Mouse (Mus musculus) macrophage (primary cell): ENCODE measurements around the gene Tnp2. TPM values are rescaled to one million over a fixed set of nuclear protein-coding genes. Genes with fewer than 3 reads are reported as not detected.
A peak's percentile ranks its signal among the peaks of the same experiment; 100 is the strongest.

Source experiments
- H3K27ac ChIP-seq: fragments of 350-480 bp; formaldehyde crosslinking; 2 replicates; pipeline ENCODE4 v1.9.0; 2021
- H3K36me3 ChIP-seq: fragments of 350-480 bp; formaldehyde crosslinking; 2 replicates; pipeline ENCODE4 v1.9.0; 2021; ENCODE audit errors: inconsistent target
- H3K4me3 ChIP-seq: fragments of 350-480 bp; formaldehyde crosslinking; 2 replicates; pipeline ENCODE4 v1.9.0; 2021; ENCODE audit errors: inconsistent target
- H3K79me2 ChIP-seq: fragments of 350-480 bp; formaldehyde crosslinking; 2 replicates; pipeline ENCODE4 v1.9.0; 2021; ENCODE audit errors: inconsistent target
- WGBS: methylation state at CpG from one replicate; pipeline ENCODE4 v1.1.7; 2026; ENCODE audit warnings: inconsistent platforms; ENCODE audit not compliant: missing documents; 5-methylcytosine and 5-hydroxymethylcytosine counted together
- polyA plus RNA-seq: library from polyadenylated mRNA; stranded (reverse); fragments of 250-400 nt; gene quantifications from 3 replicates; pipeline ENCODE4 v1.2.4, GENCODE M21; 2018; ENCODE audit warnings: inconsistent platforms

Tnp2 gene
- polyA plus RNA-seq, 1 experiment from 2014 or later = not detected

GRCm38 (mm10) chr16:10783883-10784792, 4.3 kb downstream of the Tnp2 start:
- H3K27ac ChIP-seq = no peak overlapping the region
- 8% methylated on average over 77 of the region's 81 CpGs for WGBS

GRCm38 (mm10) chr16:10783451-10783850, 5.0 kb downstream of the Tnp2 start:
- H3K27ac ChIP-seq = no peak overlapping the region
- 75% methylated on average over 8 of the region's 8 CpGs for WGBS
- H3K79me2 ChIP-seq = no peaks in the 10 kb centered on the region
- no peak overlapping the region for H3K4me3 ChIP-seq
- no peaks in the 10 kb centered on the region for H3K36me3 ChIP-seq

More at GRCm38 (mm10) chr16:10783883-10784792, 4.3 kb downstream of the Tnp2 start:
- H3K79me2 ChIP-seq = no peaks in the 10 kb centered on the region
- peak overlapping the region; percentile 15; the same call in 1 of the 2 replicates for H3K4me3 ChIP-seq
- H3K36me3 ChIP-seq = no peaks in the 10 kb centered on the region

GRCm38 (mm10) chr16:10783152-10783434, 5.4 kb downstream of the Tnp2 start:
- 30% methylated on average over 1 of the region's 1 CpGs for WGBS
- H3K36me3 ChIP-seq = no peaks in the 10 kb centered on the region
- no peak overlapping the region for H3K27ac ChIP-seq
- H3K4me3 ChIP-seq = no peak overlapping the region
- H3K79me2 ChIP-seq = no peaks in the 10 kb centered on the region

- Histone ChIP-seq H3K4me3 (no peak overlapping the region), H3K36me3 (no peaks in the 10 kb centered on the region), H3K79me2 (no peaks in the 10 kb centered on the region), H3K27ac (no peak overlapping the region)
- 61% methylated on average over 6 of the region's 6 CpGs for WGBS
These were observed 5.9 kb downstream of the Tnp2 start for GRCm38 (mm10) chr16:10782377-10783151.

GRCm38 (mm10) chr16:10781862-10782371, 6.5 kb downstream of the Tnp2 start:
- H3K36me3 ChIP-seq = no peaks in the 10 kb centered on the region
- 86% methylated on average over 9 of the region's 9 CpGs for WGBS
- no peak overlapping the region for H3K4me3 ChIP-seq
- no peak overlapping the region for H3K27ac ChIP-seq
- no peaks in the 10 kb centered on the region for H3K79me2 ChIP-seq

- H3K36me3 ChIP-seq = no peaks in the 10 kb centered on the region
These were observed 7.8 kb downstream of the Tnp2 start for GRCm38 (mm10) chr16:10780631-10781120.

GRCm38 (mm10) chr16:10777579-10778160, 10.8 kb downstream of the Tnp2 start:
- 97% methylated on average over 5 of the region's 5 CpGs for WGBS
- Histone ChIP-seq H3K79me2 (no peaks in the 10 kb centered on the region), H3K4me3 (no peak overlapping the region), H3K27ac (no peak overlapping the region), H3K36me3 (no peaks in the 10 kb centered on the region)

More at GRCm38 (mm10) chr16:10780631-10781120, 7.8 kb downstream of the Tnp2 start:
- WGBS = 96% methylated on average over 5 of the region's 5 CpGs
- no peak overlapping the region for H3K4me3 ChIP-seq
- no peak overlapping the region for H3K27ac ChIP-seq
- no peaks in the 10 kb centered on the region for H3K79me2 ChIP-seq

GRCm38 (mm10) chr16:10776322-10776721, 12.1 kb downstream of the Tnp2 start:
- Histone ChIP-seq H3K27ac (no peak overlapping the region), H3K36me3 (no peaks in the 10 kb centered on the region), H3K4me3 (no peak overlapping the region), H3K79me2 (no peaks in the 10 kb centered on the region)
- WGBS = 73% methylated on average over 7 of the region's 7 CpGs

- Histone ChIP-seq H3K4me3 (no peak overlapping the region), H3K36me3 (no peaks in the 10 kb centered on the region), H3K27ac (no peak overlapping the region), H3K79me2 (no peaks in the 10 kb centered on the region)
- 58% methylated on average over 4 of the region's 4 CpGs for WGBS
These were observed 13.7 kb downstream of the Tnp2 start for GRCm38 (mm10) chr16:10774726-10775125.

- no peaks in the 10 kb centered on the region for H3K79me2 ChIP-seq
- H3K27ac ChIP-seq = no peak overlapping the region
- H3K36me3 ChIP-seq = no peaks in the 10 kb centered on the region
- WGBS = 98% methylated on average over 8 of the region's 8 CpGs
- no peak overlapping the region for H3K4me3 ChIP-seq
These were observed 14.9 kb downstream of the Tnp2 start for GRCm38 (mm10) chr16:10773543-10773942.

GRCm38 (mm10) chr16:10771769-10772510, 16.5 kb downstream of the Tnp2 start:
- Histone ChIP-seq H3K79me2 (no peaks in the 10 kb centered on the region), H3K36me3 (no peaks in the 10 kb centered on the region), H3K4me3 (no peak overlapping the region), H3K27ac (no peak overlapping the region)
- 75% methylated on average over 19 of the region's 19 CpGs for WGBS

- Histone ChIP-seq H3K27ac (no peak overlapping the region), H3K4me3 (no peak overlapping the region), H3K36me3 (no peaks in the 10 kb centered on the region), H3K79me2 (no peaks in the 10 kb centered on the region)
- 52% methylated on average over 4 of the region's 4 CpGs for WGBS
These were observed 17.7 kb downstream of the Tnp2 start for GRCm38 (mm10) chr16:10770531-10771325.

GRCm38 (mm10) chr16:10769661-10770060, 18.8 kb downstream of the Tnp2 start:
- 31% methylated on average over 2 of the region's 2 CpGs for WGBS
- H3K79me2 ChIP-seq = no peaks in the 10 kb centered on the region
- H3K36me3 ChIP-seq = no peaks in the 10 kb centered on the region
- H3K4me3 ChIP-seq = no peak overlapping the region
- no peak overlapping the region for H3K27ac ChIP-seq
